11 mouse cellular contexts compared by ENCODE assay signal in the genomic region with DNA sequence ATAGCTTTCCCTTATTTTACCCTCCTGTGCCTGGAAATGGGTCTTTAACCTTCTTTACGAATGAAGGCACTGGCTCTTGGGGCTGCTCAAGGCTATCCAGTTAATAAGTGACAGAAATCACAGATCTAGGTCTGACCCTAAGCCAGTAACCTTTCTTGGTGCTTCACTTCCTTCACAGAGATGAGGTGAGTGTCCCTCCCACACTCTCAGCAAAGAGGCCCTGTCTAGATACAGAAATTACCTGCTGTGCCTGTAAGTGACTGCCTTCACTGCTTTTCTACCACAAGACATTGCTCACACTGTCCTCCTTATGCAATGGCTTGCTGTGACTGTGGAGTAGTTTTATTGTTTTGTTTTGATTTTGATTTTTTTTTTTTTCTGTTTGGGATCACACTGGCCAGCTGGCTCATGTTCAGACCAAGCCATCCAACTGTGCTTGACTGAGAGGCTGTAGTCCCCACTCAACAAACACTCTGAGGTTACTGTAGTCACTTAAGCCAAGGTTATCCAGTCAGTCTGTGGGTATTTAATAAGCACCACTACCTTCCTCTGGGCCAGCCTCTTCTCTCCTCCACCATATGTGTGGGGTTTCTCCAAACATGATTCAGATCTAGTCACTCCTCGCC.
DNase-seq lines count a peak whose midpoint lies in the region; ATAC-seq and TF ChIP-seq lines count a peak whose summit lies in the region.
"Had no signal": no experiment of that assay in that cellular context is flagged by ENCODE, and none has a peak within 500 bp of the region (broad histone marks: within the 10 kb centered on the region; RNA-seq: fewer than 3 reads in every experiment).

No protein-coding gene starts in this region.

- no peaks in the 10 kb centered on the region for H3K9me3 ChIP-seq in heart, embryonic 16.5 days (replicated peaks; ENCODE audit: control insufficient read depth, low read length)
- H3K9me3 ChIP-seq in intestine, embryonic 15.5 days: no peaks in the 10 kb centered on the region
- no peaks in the 10 kb centered on the region for H3K9me3 ChIP-seq in kidney, postnatal 0 days (replicated peaks; ENCODE audit: low read length)
- H3K9me3 ChIP-seq in forebrain, embryonic 15.5 days: no peaks in the 10 kb centered on the region
- H3K9me3 ChIP-seq: forebrain, embryonic 12.5 days; G1E had no signal

- no peak for DNase-seq in heart, postnatal 4 days
- DNase-seq in kidney, postnatal 0 days (ENCODE audit: low spot score): peak; percentile 32
- DNase-seq in lung, postnatal 4 days: peak; percentile 13 to 44
- no peak for DNase-seq in thymus, adult 2 months
- DNase-seq in right cerebral cortex, postnatal 14 days: no peak

- TF ChIP-seq POLR2A in thymus, adult 2 months (IDR thresholded peaks at IDR 0.05; ENCODE audit: control insufficient read depth, extremely low read depth, insufficient read depth, low read length, poor library complexity): no peak

- H3K36me3 ChIP-seq in heart, embryonic 16.5 days (ENCODE audit: control insufficient read depth, insufficient read depth): no peaks in the 10 kb centered on the region
- H3K36me3 ChIP-seq in intestine, embryonic 15.5 days: no peaks in the 10 kb centered on the region
- no peaks in the 10 kb centered on the region for H3K36me3 ChIP-seq in kidney, postnatal 0 days (ENCODE audit: insufficient read depth, low read length)
- no peaks in the 10 kb centered on the region for H3K36me3 ChIP-seq in thymus, adult 2 months (ENCODE audit: control insufficient read depth, insufficient read depth, low read length)
- H3K36me3 ChIP-seq in forebrain, embryonic 15.5 days: no peaks in the 10 kb centered on the region
- H3K36me3 ChIP-seq: forebrain, embryonic 12.5 days; G1E had no signal

- TF ChIP-seq CTCF in kidney, postnatal 0 days (IDR thresholded peaks at IDR 0.05; ENCODE audit: low read depth): no peak
- TF ChIP-seq CTCF in thymus, adult 2 months (IDR thresholded peaks at IDR 0.05; ENCODE audit: borderline replicate concordance, control insufficient read depth, extremely low read depth, insufficient read depth, low read length, poor library complexity): no peak

- no peak overlapping the region for H3K4me3 ChIP-seq in heart, embryonic 16.5 days (ENCODE audit: low read length)
- no peak overlapping the region for H3K4me3 ChIP-seq in intestine, embryonic 15.5 days (replicated peaks)
- H3K4me3 ChIP-seq in kidney, postnatal 0 days (replicated peaks; ENCODE audit: low read depth, low read length): no peak overlapping the region
- H3K4me3 ChIP-seq in thymus, adult 2 months (ENCODE audit: control insufficient read depth, insufficient read depth, low read length): no peak overlapping the region
- no peak overlapping the region for H3K4me3 ChIP-seq in forebrain, embryonic 15.5 days
- H3K4me3 ChIP-seq: forebrain, embryonic 12.5 days; left cerebral cortex, adult 2 months had no signal

- no peak overlapping the region for H3K9ac ChIP-seq in heart, embryonic 16.5 days (ENCODE audit: low read length)
- no peak overlapping the region for H3K9ac ChIP-seq in intestine, embryonic 15.5 days
- H3K9ac ChIP-seq in kidney, postnatal 0 days (ENCODE audit: low read depth, low read length): no peak overlapping the region
- H3K9ac ChIP-seq in forebrain, embryonic 15.5 days (replicated peaks): no peak overlapping the region
- H3K9ac ChIP-seq: forebrain, embryonic 12.5 days had no signal

- H3K27me3 ChIP-seq in heart, embryonic 16.5 days (ENCODE audit: control insufficient read depth, insufficient read depth, low read length): no peaks in the 10 kb centered on the region
- no peaks in the 10 kb centered on the region for H3K27me3 ChIP-seq in intestine, embryonic 15.5 days (replicated peaks)
- no peaks in the 10 kb centered on the region for H3K27me3 ChIP-seq in kidney, postnatal 0 days (ENCODE audit: insufficient read depth, low read length)
- H3K27me3 ChIP-seq in thymus, adult 2 months (ENCODE audit: control insufficient read depth, insufficient read depth, low read length): no peaks in the 10 kb centered on the region
- no peaks in the 10 kb centered on the region for H3K27me3 ChIP-seq in forebrain, embryonic 15.5 days
- H3K27me3 ChIP-seq: forebrain, embryonic 12.5 days had no signal

- H3K27ac ChIP-seq in heart, embryonic 16.5 days (ENCODE audit: low read length): 0 out of 2 replicates have a peak overlapping the region, but pooled peaks have one; percentile 27
- H3K27ac ChIP-seq in intestine, embryonic 15.5 days: peak overlapping the region; percentile 89
- H3K27ac ChIP-seq in kidney, postnatal 0 days: peak overlapping the region; percentile 44
- no peak overlapping the region for H3K27ac ChIP-seq in thymus, adult 2 months (ENCODE audit: control insufficient read depth, insufficient read depth, low read length)
- no peak overlapping the region for H3K27ac ChIP-seq in forebrain, embryonic 15.5 days (replicated peaks)
- H3K27ac ChIP-seq: forebrain, embryonic 12.5 days; left cerebral cortex, adult 2 months had no signal

- 73% methylated on average over 2 of the region's 2 CpGs for WGBS in heart, embryonic 16.5 days
- 50% methylated on average over 2 of the region's 2 CpGs for WGBS in intestine, embryonic 15.5 days
- 61% methylated on average over 2 of the region's 2 CpGs for WGBS in kidney, postnatal 0 days
- 93% methylated on average over 2 of the region's 2 CpGs for WGBS in thymus, adult 2 months
- 93% methylated on average over 2 of the region's 2 CpGs for WGBS in forebrain, embryonic 15.5 days

- peaks cover 20% of the 10 kb centered on the region for H3K4me1 ChIP-seq in heart, embryonic 16.5 days (ENCODE audit: control insufficient read depth, insufficient read depth, low read length)
- peaks cover 22% of the 10 kb centered on the region for H3K4me1 ChIP-seq in intestine, embryonic 15.5 days (replicated peaks)
- no peaks in the 10 kb centered on the region; the same call in 1 of the 2 replicates for H3K4me1 ChIP-seq in kidney, postnatal 0 days (replicated peaks; ENCODE audit: insufficient read depth, low read length)
- H3K4me1 ChIP-seq in thymus, adult 2 months (replicated peaks; ENCODE audit: control insufficient read depth, insufficient read depth, low read length): no peaks in the 10 kb centered on the region
- H3K4me1 ChIP-seq in forebrain, embryonic 15.5 days: no peaks in the 10 kb centered on the region

- no peak for ATAC-seq in heart, embryonic 16.5 days (replicated peaks; ENCODE audit: extremely low read depth, insufficient read depth, low FRiP score)
- peak; percentile 87 for ATAC-seq in intestine, embryonic 15.5 days
- peak; percentile 69 for ATAC-seq in kidney, postnatal 0 days (replicated peaks; ENCODE audit: low FRiP score, low read depth)
- no peak for ATAC-seq in forebrain, embryonic 15.5 days (replicated peaks)

- H3K4me2 ChIP-seq in heart, embryonic 16.5 days (ENCODE audit: low read depth, low read length): no peak overlapping the region
- H3K4me2 ChIP-seq in intestine, embryonic 15.5 days (replicated peaks): peak overlapping the region; percentile 35
- H3K4me2 ChIP-seq in kidney, postnatal 0 days (ENCODE audit: low read length): no peak overlapping the region
- H3K4me2 ChIP-seq in forebrain, embryonic 15.5 days (replicated peaks): no peak overlapping the region
- H3K4me2 ChIP-seq: forebrain, embryonic 12.5 days had no signal

Comparison
In these comparisons a context has a peak if more than half of its experiments do, and no peak if none do; other contexts are left out.
1. ATAC-seq: peak in intestine, embryonic 15.5 days (single experiment) and kidney, postnatal 0 days (single experiment); none in heart, embryonic 16.5 days (single experiment) and forebrain, embryonic 15.5 days (single experiment).
2. H3K27ac ChIP-seq: peak in heart, embryonic 16.5 days (single experiment), intestine, embryonic 15.5 days (single experiment) and kidney, postnatal 0 days (single experiment); none in thymus, adult 2 months (single experiment) and forebrain, embryonic 15.5 days (single experiment).
3. DNase-seq: peak in kidney, postnatal 0 days (single experiment) and lung, postnatal 4 days (2 of 2); none in heart, postnatal 4 days (single experiment), thymus, adult 2 months (single experiment) and right cerebral cortex, postnatal 14 days (single experiment).